Mouse (Mus musculus) brain, embryonic 14.5 days (tissue): ENCODE measurements at regions not wholly inside any gene's neighbourhood (a gene's known extent, or its start where the extent isn't known, plus 50 kb on each side); places are given as distances from the start of the nearest gene placed in this dataset.

Experiments
- CTCF ChIP-seq: fragments of 200-500 bp; IDR thresholded peaks from 2 replicates; pipeline ENCODE4 v1.5.1; 2012; ENCODE audit warnings: inconsistent platforms, mild to moderate bottlenecking, moderate library complexity, borderline replicate concordance; ENCODE audit not compliant: insufficient read depth, insufficient read length; ENCODE audit errors: extremely low read depth
- POLR2A ChIP-seq: fragments of 200-500 bp; IDR thresholded peaks from 2 replicates; pipeline ENCODE4 v1.6.1; 2012; ENCODE audit warnings: mild to moderate bottlenecking, inconsistent platforms, borderline replicate concordance; ENCODE audit not compliant: poor library complexity, insufficient read depth, insufficient read length, severe bottlenecking; ENCODE audit errors: extremely low read depth

DNA sequence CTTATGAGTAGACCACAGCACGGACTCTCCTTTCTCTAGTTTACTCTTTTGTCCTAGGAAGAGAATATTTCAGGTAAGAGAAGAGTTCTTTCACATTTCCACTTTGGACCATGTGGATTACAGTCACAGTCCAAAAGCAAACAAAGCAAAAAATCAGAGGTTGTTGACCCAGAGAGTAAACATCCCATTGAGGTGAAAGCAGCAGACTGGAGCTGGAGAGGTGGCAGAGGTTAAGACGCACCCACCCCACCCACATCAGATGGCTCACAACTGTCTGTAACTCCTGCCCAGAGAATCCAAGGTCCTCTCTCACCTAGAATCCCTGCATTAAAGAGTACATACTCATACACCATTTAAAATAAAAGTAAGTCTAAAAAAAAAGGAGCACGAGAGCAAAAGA, 241.7 kb downstream of the Rnf152 start:
- TF ChIP-seq POLR2A (no peak), CTCF (no peak)
